Mouse (Mus musculus) testis, adult 2 months (tissue): ENCODE results near the gene Prcd. TPM values are rescaled to one million over a fixed set of nuclear protein-coding genes. Genes with fewer than 3 reads are reported as not detected.

ENCODE experiments used
- H3K27ac ChIP-seq: fragments of 200-500 bp; 2 replicates; pipeline ENCODE4 v1.5.1; 2012; ENCODE audit warnings: low read depth, low read length; ENCODE audit not compliant: control insufficient read depth, insufficient read depth
- H3K27me3 ChIP-seq: fragments of 200-500 bp; 2 replicates; pipeline ENCODE4 v1.6.1; 2012; ENCODE audit warnings: mild to moderate bottlenecking, low read length, moderate library complexity; ENCODE audit not compliant: control insufficient read depth, insufficient read depth
- H3K36me3 ChIP-seq: fragments of 200-500 bp; 2 replicates; pipeline ENCODE4 v1.6.1; 2012; ENCODE audit warnings: mild to moderate bottlenecking, low read length; ENCODE audit not compliant: control insufficient read depth, insufficient read depth
- H3K4me1 ChIP-seq: fragments of 200-500 bp; 2 replicates; pipeline ENCODE4 v1.6.1; 2012; ENCODE audit warnings: low read length; ENCODE audit not compliant: control insufficient read depth, insufficient read depth
- H3K4me3 ChIP-seq: fragments of 200-500 bp; 2 replicates; pipeline ENCODE4 v1.5.1; 2012; ENCODE audit warnings: low read depth, mild to moderate bottlenecking, low read length, moderate library complexity, mixed read lengths; ENCODE audit not compliant: control insufficient read depth
- CTCF ChIP-seq: fragments of 200-500 bp; IDR thresholded peaks from 2 replicates; pipeline ENCODE4 v1.5.1; 2012; ENCODE audit warnings: low read depth, mild to moderate bottlenecking, inconsistent platforms, low read length, moderate library complexity; ENCODE audit not compliant: control insufficient read depth, insufficient read depth, insufficient replicate concordance
- POLR2A ChIP-seq: fragments of 200-500 bp; IDR thresholded peaks from 2 replicates; pipeline ENCODE4 v1.6.1; 2012; ENCODE audit warnings: low read depth, mild to moderate bottlenecking, inconsistent platforms, low read length, moderate library complexity; ENCODE audit not compliant: control insufficient read depth
- polyA plus RNA-seq: library from polyadenylated mRNA; depleted of rRNA; stranded (reverse); fragments of >200 nt; gene quantifications from 2 replicates; pipeline ENCODE4 v1.2.3, GENCODE M21; 2012

Prcd gene
- polyA plus RNA-seq, 1 experiment = 7.8 TPM

GRCm38 (mm10) chr11:116620559-116621253 lies 32.6 kb upstream of the Prcd start:
- H3K4me1 ChIP-seq = peaks cover 13% of the 10 kb centered on the region
- TF ChIP-seq CTCF (no peak), POLR2A (no peak)
- H3K27me3 ChIP-seq = no peaks in the 10 kb centered on the region
- no peak overlapping the region for H3K4me3 ChIP-seq
- no peaks in the 10 kb centered on the region for H3K36me3 ChIP-seq
- no peak overlapping the region for H3K27ac ChIP-seq

DNA sequence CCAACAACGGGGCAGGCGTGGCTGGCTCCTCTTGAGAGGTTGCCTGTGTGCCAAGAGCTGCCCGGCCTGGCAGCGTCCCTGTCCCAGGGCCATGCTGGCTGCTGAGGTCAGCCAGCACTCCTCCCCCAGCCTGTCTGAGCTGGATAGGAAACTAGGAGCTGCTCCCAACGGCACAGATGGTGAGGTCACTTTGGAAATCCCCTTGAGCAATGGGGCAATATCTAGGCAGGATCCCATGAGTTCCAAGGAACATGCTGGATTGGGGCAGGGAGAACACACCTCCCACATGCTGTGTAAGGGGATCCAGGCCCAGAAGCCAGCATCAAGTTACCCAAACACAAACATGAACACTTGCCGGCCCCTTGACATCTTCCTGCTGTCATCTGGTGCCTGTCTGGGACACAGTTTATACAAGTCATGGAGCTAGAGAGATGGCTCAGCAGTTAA lies 32.1 kb upstream of the Prcd start:
- H3K27ac ChIP-seq = peak overlapping the region; percentile 12; the same call in 1 of the 2 replicates
- H3K4me1 ChIP-seq = peaks cover 13% of the 10 kb centered on the region
- H3K4me3 ChIP-seq = no peak overlapping the region
- no peaks in the 10 kb centered on the region for H3K27me3 ChIP-seq
- no peaks in the 10 kb centered on the region for H3K36me3 ChIP-seq
- TF ChIP-seq CTCF = no peak
- TF ChIP-seq POLR2A = no peak

- Histone ChIP-seq H3K27ac (no peak overlapping the region), H3K4me1 (peaks cover 15% of the 10 kb centered on the region), H3K4me3 (peak overlapping the region; percentile 50), H3K27me3 (no peaks in the 10 kb centered on the region), H3K36me3 (no peaks in the 10 kb centered on the region)
- TF ChIP-seq POLR2A (no peak), CTCF (no peak)
Observed at GRCm38 (mm10) chr11:116623281-116624124, 29.8 kb upstream of the Prcd start.

DNA sequence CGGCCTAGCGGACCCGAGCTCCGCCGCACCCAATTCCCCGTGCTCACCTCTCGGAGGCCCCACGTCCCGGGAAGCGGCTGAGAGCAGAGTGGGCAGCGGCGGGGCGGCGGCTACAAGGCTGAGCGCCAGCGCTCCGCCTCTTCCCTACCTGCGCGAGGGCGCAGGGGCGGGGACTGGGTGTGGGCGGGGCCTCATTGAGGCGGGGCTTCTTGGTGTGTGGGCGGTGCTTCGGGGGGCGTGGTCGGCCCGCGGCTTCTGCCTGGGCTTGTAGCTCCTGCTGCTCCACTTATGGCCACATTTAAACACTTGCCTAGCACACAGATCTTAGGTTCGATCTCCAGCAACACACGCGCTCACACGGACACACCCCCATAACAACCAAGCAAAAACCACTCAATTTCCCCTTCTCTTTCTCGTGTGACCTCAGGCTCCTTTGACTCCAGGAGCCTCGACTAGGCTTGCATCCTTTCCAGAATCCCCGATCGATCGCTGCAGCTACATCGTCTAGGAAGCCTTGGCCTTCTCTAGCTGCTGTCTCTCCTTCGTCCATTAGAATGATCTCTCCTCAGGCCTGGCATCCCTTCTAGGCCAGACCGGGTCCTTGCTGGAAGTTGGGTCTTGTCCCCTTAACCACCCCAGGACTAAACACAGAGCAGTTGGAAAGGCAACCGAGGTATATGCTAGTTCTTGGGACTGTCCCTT lies 29.1 kb upstream of the Prcd start:
- H3K27ac ChIP-seq = 0 out of 2 replicates have a peak overlapping the region, but pooled peaks have one; percentile 2
- no peak for TF ChIP-seq CTCF
- TF ChIP-seq POLR2A = no peak
- no peaks in the 10 kb centered on the region for H3K36me3 ChIP-seq
- H3K4me1 ChIP-seq = peaks cover 18% of the 10 kb centered on the region
- H3K4me3 ChIP-seq = peak overlapping the region; percentile 50
- H3K27me3 ChIP-seq = no peaks in the 10 kb centered on the region

- Histone ChIP-seq H3K4me3 (no peak overlapping the region), H3K27ac (no peak overlapping the region), H3K27me3 (no peaks in the 10 kb centered on the region), H3K4me1 (peaks cover 18% of the 10 kb centered on the region), H3K36me3 (no peaks in the 10 kb centered on the region)
- no peak for TF ChIP-seq POLR2A
- peak; percentile 87 for TF ChIP-seq CTCF
Observed at GRCm38 (mm10) chr11:116625081-116626000, 28.0 kb upstream of the Prcd start.

- TF ChIP-seq POLR2A (no peak; the same call in 1 of the 2 replicates), CTCF (0 out of 2 replicates have a peak, but pooled peaks have one; percentile 2)
- Histone ChIP-seq H3K36me3 (no peaks in the 10 kb centered on the region), H3K27ac (peak within 1 kb of the TSS; percentile 23; the same call in 1 of the 2 replicates), H3K4me1 (peaks cover 18% of the 10 kb centered on the region), H3K27me3 (no peaks in the 10 kb centered on the region), H3K4me3 (no peak within 1 kb of the TSS)
Observed at GRCm38 (mm10) chr11:116626299-116627071, 26.8 kb upstream of the Prcd start, which contains the start of gene Rhbdf2. Gene Rhbdf2, minus strand, starts transcription at chr11:116627019.
